Mouse (Mus musculus) brown adipose tissue, adult 24 weeks (tissue): Measurements from ENCODE around the gene Wdr17. TPM values are rescaled to one million over a fixed set of nuclear protein-coding genes. Genes with fewer than 3 reads are reported as not detected.

Source experiments
- H3K27ac ChIP-seq: fragments of 200-500 bp; replicated peaks from 2 replicates; pipeline ENCODE4 v1.5.1; 2012; ENCODE audit warnings: low read depth, mild to moderate bottlenecking, low read length
- H3K4me1 ChIP-seq: fragments of 200-500 bp; 2 replicates; pipeline ENCODE4 v1.6.1; 2012; ENCODE audit warnings: low read length, mixed read lengths; ENCODE audit not compliant: control insufficient read depth, insufficient read depth, insufficient read length
- H3K4me3 ChIP-seq: fragments of 200-500 bp; 2 replicates; pipeline ENCODE4 v1.5.1; 2012; ENCODE audit warnings: low read depth, mild to moderate bottlenecking, low read length, moderate library complexity; ENCODE audit not compliant: insufficient read depth
- polyA plus RNA-seq: library from polyadenylated mRNA; stranded (reverse); fragments of >200 nt; gene quantifications from 2 replicates; pipeline ENCODE4 v1.2.4, GENCODE M21; 2012; ENCODE audit not compliant: missing spikeins, insufficient read depth, insufficient read length

Gene Wdr17
- polyA plus RNA-seq, result not detected in 2 replicates

DNA sequence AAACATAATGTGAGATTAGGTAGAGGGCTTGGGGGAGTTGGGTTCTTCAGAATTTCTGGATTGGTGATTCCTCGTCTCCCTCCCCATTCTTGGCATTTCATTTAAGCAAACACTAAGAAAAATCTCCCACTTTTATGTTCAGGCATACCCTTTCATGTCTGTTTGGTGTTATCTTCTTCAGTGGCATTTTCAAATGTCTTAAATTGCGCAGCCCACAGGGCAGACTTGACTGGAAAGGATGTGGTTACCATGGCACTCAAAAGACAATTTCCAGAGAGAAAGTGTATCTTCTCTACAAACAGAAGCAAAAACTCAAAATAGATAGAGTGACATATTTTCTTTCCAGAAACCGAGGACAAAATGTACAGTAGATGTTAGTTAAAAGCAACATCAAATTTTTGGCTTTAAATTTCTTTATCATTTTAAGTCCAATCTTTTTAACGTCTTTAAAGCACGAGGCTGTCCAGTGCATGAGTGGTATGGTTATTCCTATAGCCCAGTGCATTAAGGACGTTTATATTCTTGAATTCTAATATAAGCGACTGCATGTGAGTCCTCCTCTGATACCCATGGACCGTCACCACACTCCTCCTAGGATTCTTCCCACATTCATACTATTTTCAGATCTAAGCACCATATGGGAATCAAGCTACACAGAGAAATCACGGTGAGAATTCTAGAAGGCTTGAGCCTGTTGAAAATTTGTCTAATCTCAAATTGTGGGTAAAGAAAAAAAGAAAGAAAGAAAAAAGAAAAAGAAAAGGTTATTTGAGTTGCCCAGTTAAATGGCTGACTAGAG lies at the start of gene Wdr17:
Wdr17 (minus strand) TSS at position 198 of the 799 bp plus-strand sequence.
- no peak within 1 kb of the TSS for H3K27ac ChIP-seq
- no peak within 1 kb of the TSS for H3K4me3 ChIP-seq
- no peaks in the 10 kb centered on the region for H3K4me1 ChIP-seq

DNA sequence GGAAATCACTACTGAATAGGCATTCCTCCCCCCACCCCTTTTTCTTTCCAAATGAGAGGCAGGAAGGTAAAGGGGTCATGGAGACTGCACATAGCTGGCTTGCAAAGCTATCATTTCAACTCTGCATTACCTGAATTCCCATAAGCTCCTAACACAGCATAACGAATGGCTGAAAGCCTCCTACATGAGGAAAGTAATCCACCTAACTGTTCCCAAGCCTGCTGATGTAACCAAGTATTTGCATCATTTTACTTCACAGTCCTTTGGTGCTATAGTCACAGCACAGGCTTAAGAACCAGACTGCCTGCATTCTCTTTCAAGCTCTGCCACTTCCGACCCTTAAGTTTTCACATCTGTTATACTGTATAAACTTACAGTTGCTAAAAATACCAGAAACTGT lies 45.3 kb upstream of the Wdr17 start:
- H3K4me1 ChIP-seq, result no peaks in the 10 kb centered on the region
- no peak overlapping the region for H3K27ac ChIP-seq
- H3K4me3 ChIP-seq, result no peak overlapping the region

DNA sequence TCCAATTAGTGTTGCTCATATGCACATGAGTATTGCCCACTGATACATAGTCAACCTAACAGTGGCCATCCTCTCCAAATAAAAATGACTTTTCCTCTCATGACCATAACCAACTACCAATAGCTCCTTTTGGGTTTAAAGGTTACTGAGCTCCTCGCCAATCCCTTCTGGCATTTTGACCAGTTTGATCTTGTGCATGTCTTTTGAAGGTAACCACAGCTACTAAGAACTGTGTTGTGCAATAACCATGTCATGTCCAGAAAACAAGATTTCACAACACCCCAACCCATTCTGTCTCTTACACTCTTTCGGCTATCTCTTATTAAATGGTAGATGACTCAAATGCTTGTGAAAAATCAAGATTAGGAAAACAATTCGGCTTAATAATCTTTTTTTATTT lies 38.0 kb upstream of the Wdr17 start:
- Histone ChIP-seq H3K4me1 (no peaks in the 10 kb centered on the region), H3K4me3 (no peak overlapping the region), H3K27ac (no peak overlapping the region)

DNA sequence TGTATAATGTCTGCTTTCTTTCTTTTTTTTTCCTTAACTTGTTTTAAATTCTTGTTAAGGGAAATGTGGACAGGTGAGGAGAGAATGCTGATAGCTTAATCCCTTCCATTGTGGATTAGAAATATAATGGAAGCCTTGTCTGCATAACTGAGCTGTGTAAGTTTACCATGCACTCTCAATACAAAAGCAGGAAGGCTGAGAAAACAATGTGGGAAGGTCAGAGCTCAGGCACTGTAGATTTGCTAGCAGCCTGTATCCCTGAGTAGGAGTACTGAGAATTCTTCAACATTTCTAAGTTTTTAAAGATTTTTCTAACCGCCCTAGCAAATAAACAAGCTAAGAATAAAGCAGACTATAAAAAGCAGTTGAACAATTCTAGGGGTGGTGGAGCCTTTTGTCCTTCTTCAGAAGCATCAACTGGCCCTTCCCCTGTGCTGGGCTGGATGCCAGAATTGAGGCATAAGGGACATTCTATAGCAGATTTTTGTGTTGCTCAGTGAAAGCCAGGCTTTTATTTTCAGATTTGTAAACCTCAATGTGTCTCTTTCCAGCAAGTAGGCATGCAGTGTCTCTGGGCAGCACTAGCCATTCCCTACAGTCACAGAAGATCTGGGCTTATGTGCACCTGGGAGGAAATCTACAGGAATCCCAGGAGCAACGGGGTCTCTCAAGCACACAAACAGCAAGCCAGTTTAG lies 35.3 kb upstream of the Wdr17 start:
- no peaks in the 10 kb centered on the region for H3K4me1 ChIP-seq
- no peak overlapping the region for H3K4me3 ChIP-seq
- H3K27ac ChIP-seq, result no peak overlapping the region

DNA sequence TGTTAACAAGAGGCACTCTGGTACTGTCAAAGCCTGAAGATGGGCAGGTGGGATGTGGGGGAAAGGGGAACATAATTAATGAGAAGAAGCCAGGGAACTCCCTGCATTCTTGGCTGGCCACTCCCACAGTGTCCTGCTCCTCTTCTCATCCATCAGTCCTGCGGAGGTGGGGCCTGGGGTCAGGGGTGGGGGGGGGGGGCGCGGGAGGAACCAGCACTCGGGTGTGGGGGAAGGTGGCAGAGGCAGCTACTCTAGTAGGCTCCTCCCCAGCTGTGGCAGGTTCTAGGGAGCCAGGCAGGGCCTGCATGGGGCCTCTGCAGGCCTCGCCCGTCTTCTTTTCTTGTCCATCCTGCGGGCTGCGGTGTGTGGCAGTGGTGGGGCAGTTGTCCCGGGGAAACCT lies 30.7 kb upstream of the Wdr17 start:
- Histone ChIP-seq H3K27ac (no peak overlapping the region), H3K4me1 (no peaks in the 10 kb centered on the region), H3K4me3 (no peak overlapping the region)

DNA sequence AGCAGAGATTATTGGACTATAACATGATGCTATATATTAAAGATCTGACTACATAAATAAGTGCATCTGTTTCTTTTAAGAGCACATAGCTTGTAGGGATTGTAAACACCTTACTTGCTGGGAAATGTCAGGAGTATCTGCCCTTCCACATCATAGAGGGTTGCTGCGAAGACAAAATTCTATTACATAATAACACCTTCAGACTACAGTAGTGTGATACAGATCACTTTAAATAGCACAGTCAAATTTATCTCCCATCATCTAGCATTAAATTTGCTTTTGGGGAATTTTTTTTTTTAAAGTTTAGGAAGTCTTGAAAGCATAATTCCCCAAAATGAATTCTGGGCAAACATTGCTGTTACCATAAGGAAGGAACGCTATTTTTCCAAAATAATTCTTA lies 25.9 kb upstream of the Wdr17 start:
- no peak overlapping the region for H3K4me3 ChIP-seq
- H3K4me1 ChIP-seq, result no peaks in the 10 kb centered on the region
- H3K27ac ChIP-seq, result no peak overlapping the region

DNA sequence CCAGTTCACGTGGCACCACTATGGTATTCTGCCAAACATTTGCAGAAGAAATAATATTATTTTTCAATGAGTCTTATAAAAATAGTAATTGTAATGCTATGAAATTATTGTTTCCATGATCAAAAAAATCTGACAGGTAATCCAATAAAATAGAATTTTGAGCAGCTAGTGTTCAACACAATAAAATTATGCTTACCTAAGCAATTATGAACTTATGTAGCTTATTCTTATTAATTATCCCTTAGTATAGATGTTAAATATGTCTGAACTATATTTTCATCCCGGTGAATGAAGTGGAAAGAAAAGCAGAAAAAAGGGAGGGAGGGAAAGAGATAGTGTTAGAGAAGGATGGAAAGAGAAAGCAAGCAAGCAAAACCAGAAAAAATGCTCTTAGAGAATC lies 12.5 kb upstream of the Wdr17 start:
- H3K27ac ChIP-seq, result no peak overlapping the region
- H3K4me1 ChIP-seq, result no peaks in the 10 kb centered on the region
- no peak overlapping the region for H3K4me3 ChIP-seq

DNA sequence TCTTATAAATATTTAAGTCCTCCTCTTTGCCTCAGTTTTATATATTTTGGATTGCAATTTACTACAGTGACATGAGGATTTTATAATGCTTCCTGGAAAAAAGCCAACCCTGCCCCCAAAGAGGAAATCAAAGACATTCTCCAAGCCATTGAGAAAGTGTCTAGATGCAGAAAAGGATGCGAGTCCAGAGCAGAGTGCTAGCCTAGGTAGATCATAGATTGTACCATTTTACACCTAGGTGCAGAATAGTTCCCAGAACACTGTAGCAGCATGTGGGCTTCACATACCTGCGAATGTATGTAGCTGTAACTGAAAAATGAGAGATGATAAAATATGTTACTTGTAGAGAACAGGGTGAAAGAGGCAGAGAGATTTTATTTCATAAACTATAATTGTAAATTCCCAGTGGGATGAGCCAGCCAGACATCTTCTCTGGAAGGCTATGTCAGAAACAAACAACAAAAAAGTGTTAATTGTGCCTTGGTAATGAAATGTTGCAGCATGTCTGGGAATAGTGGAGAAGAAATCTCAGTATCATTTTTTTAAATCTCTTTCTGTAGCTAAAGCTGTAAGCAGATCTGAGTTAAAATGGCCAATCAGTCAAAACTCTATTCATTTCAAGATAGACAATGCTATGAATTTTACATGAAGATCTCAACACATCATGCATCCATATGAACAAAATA lies 7.8 kb upstream of the Wdr17 start:
- H3K4me1 ChIP-seq, result no peaks in the 10 kb centered on the region
- no peak overlapping the region for H3K4me3 ChIP-seq
- H3K27ac ChIP-seq, result no peak overlapping the region

DNA sequence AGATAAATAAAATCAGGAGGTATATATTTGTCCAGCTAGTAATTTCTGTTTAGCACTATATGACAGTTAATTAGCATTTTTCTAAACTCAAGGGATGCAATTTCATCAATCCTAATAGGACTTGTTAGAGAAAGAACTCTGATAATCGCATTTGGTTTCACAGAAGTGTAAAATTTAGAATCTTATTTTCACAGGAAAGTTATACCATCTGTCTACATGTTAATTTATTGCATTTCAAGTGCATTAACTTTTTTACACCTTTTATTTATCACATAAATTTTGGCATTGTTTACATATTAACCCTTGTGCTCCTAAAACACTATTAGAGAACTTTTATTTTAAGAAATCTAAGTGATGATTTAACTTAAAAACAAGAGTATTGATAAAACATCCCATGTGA lies 7.2 kb upstream of the Wdr17 start:
- Histone ChIP-seq H3K27ac (no peak overlapping the region), H3K4me1 (no peaks in the 10 kb centered on the region), H3K4me3 (no peak overlapping the region)

DNA sequence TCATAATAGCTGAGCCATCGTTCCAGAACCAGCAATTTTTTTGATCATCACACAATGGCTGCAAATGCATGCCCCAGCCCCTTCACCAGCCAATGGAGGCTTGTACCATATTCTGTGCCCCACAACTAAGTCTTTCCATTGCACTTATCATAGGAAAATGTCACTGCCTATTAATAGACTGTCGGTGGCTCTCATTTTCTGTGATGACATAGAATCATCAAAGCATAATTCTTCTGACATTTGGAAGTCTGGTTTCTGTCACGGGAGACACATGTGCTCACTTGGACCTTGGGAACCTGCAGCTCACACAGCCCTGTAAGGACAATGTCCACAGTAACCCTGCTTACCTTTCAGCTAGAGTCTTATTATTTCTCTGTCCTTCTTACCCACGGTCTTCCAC lies 424 bp downstream of the Wdr17 start:
- Histone ChIP-seq H3K4me3 (no peak overlapping the region), H3K27ac (no peak overlapping the region), H3K4me1 (no peaks in the 10 kb centered on the region)

DNA sequence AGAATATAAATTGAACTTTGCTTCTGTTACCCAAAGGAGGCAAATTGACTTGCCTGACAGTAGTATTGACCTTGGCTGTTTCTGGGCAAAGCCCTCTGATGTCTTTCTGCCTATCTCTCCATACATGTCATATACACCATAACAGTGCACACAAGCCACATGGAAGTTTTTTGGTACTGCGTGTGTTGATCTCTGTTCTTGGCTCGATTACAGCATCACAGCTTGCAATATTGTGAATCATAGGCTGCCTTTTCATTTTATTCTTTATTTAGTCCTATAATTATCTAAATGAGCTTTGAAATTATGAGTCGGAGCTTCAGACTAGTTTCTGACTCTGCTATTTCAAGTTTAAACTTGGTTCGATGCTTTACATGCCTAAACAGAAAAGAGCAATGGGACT lies 10.5 kb downstream of the Wdr17 start:
- H3K27ac ChIP-seq, result no peak overlapping the region
- no peak overlapping the region for H3K4me3 ChIP-seq
- H3K4me1 ChIP-seq, result no peaks in the 10 kb centered on the region

DNA sequence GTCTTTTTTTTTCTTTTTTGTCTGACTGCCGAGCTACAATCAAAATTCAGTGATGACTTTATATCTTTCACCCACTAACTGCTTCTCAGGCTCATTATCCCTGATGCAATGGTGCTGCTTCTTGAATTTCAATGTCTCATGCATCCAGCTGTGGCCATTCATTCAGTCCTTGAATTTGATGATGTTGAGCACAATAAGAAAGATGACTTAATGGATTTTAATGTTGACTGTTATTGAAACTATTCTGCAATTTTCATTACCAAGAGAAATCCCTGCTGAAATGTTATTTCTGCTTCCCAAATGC lies 22.3 kb downstream of the Wdr17 start:
- no peaks in the 10 kb centered on the region for H3K4me1 ChIP-seq
- no peak overlapping the region for H3K4me3 ChIP-seq
- no peak overlapping the region for H3K27ac ChIP-seq

DNA sequence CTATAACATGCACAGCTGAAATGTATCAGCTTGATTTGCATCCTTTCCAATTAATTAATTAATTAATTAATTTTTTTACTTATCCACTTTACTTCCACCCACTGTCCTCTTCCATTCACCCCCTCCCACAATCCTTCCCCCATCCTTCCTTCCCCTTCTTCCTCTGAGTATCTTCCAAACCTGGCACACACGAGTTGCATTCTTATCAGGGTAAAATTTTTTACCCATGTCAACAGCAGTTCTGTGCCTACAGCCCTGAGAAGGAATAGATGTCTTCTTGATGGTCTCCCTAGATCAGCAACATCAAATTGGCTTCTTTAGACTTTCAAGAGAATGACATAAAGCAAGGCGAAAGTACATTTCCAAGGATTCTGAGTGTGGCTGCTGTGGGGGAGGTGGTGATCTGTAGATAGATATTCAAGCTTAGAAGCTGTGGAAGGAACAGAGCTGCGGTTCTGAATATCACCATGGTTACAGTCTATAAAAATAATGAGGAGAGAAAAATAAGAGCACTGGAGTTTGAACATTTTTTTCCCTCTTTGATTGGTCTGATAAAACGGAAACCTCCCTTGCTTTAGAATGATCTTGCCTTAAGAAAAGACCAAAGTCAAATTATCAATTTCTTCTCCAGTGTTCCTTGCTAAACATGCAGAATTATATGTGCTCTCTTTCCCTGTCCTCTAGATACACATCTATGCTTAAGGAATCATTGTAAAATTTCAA lies 22.8 kb downstream of the Wdr17 start:
- no peaks in the 10 kb centered on the region for H3K4me1 ChIP-seq
- H3K27ac ChIP-seq, result no peak overlapping the region
- no peak overlapping the region for H3K4me3 ChIP-seq

DNA sequence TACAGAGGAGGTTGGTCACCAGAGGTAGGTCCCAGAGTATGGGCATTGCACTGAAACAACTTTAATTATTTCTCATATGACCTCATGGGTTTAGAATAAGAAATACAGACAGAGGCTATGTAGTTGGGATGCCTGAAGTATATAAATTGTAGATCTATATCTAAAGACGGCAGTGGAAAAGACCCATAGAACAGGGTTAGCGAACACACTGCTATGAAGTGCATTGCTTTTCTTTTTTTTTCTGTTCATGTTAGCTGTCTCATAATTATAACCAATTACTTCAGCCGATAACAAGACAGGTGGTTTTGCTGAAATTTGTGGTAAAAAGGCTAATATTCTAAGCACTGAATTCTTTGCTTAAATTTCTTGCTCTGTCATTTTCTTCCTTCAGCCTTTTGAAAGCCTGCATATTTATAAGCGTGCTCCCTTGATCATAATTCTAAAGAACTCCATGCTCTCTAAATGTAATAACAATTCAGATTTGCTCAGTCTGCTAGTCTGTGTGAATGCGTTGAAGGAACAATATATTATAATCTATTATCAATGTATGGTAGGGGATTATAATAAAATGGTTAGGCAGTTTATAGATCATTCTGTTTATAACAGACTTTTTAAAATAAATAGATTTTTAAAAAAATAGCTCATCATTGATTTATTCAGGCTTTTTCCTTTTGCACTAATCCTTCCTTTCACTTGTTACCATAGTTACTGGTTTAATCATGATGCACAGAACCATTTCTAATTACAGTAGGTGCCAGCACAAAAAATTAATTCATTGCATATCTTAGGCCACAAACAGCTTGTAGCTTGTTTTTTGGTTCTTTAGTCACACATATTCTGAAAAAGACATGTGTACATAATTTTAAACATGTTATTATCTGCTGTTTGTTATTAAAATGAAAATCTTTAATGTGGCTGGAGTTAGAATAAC lies 50.7 kb downstream of the Wdr17 start:
- H3K27ac ChIP-seq, result no peak overlapping the region
- no peaks in the 10 kb centered on the region for H3K4me1 ChIP-seq
- no peak overlapping the region for H3K4me3 ChIP-seq
